Mouse (Mus musculus): ENCODE data around the gene Dnpep. TPM values are rescaled to one million over a fixed set of nuclear protein-coding genes. Genes with fewer than 3 reads are reported as not detected.

Gene Dnpep
- total and polyA plus RNA-seq, 3 experiments, result 35.0 to 73.8 (median 50.4) TPM

DNA sequence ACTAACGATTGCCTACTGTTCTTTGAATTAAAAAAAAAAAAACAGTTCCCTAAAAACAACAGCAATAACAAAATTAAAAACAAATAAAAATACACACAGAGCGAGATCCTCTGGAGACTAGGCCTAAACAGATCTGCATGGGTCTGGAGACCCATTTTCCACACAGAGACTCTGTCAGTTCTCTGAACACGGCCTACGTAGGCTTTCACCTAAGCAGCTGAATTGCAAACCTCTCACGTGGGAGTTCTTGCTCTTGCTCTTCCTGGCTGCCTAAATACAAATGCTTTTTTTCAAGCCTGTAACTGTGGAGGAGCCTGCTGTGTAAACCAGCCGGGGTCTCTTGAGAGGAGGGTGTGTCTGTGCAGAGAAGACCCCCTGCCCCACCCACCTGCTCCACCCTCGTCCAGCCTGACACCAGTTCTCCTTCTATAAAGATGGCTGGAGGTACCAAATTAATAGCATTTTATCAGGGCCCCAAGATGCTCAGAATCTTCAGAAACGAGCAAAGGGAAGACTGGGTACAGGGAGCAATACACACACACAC is 27.8 kb downstream of the Dnpep start:
- peaks cover under 1% of the 10 kb centered on the region for H3K9me3 ChIP-seq (replicated peaks; ENCODE audit: low read length)
- H3K27me3 ChIP-seq (replicated peaks), result peaks cover 58% of the 10 kb centered on the region
- 0 out of 4 replicates have a peak, but pooled peaks cover 0 to 4% of the 10 kb centered on the region in 2 experiments for H3K4me1 ChIP-seq (ENCODE audit: control insufficient read depth in 1 of 2, insufficient read depth in 2 of 2)
- TF ChIP-seq MEF2A (IDR thresholded peaks at IDR 0.05; ENCODE audit: borderline replicate concordance, low read depth, low read length), result no peak
- TF ChIP-seq ETS1 (conservative IDR thresholded peaks at IDR 0.05; ENCODE audit: low read depth, low read length), result no peak
- no peak for TF ChIP-seq PAX5 (IDR thresholded peaks at IDR 0.05; ENCODE audit: low read length)
- TF ChIP-seq UBTF (IDR thresholded peaks at IDR 0.05; ENCODE audit: low read depth, low read length), result no peak
- no peak for TF ChIP-seq BHLHE40 (IDR thresholded peaks at IDR 0.05; ENCODE audit: low read depth, low read length)
- TF ChIP-seq ZC3H11A (IDR thresholded peaks at IDR 0.05; ENCODE audit: low read depth, low read length), result no peak
- TF ChIP-seq KAT2A (IDR thresholded peaks at IDR 0.05; ENCODE audit: insufficient replicate concordance, low read length), result no peak
- no peak for TF ChIP-seq USF2 (conservative IDR thresholded peaks at IDR 0.05; ENCODE audit: low read depth, low read length)
- no peak for TF ChIP-seq MXI1 (IDR thresholded peaks at IDR 0.05; ENCODE audit: low read depth, low read length)
- TF ChIP-seq CHD2 (IDR thresholded peaks at IDR 0.05; ENCODE audit: low read length), result no peak
- TF ChIP-seq NRF1 (IDR thresholded peaks at IDR 0.05; ENCODE audit: low read depth, low read length), result no peak
- TF ChIP-seq CTCF (conservative IDR thresholded peaks at IDR 0.05 in 1 of 2, IDR thresholded peaks at IDR 0.05 in 1 of 2; ENCODE audit: low read depth in 2 of 2, low read length in 2 of 2), result no peak
- TF ChIP-seq USF1 (IDR thresholded peaks at IDR 0.05; ENCODE audit: low read depth, low read length), result no peak
- TF ChIP-seq MAZ (IDR thresholded peaks at IDR 0.05; ENCODE audit: low read depth, low read length), result no peak
- no peak for TF ChIP-seq NELFE (IDR thresholded peaks at IDR 0.05; ENCODE audit: low read depth, low read length)
- no peak for TF ChIP-seq IRF4 (IDR thresholded peaks at IDR 0.05; ENCODE audit: low read depth, low read length)
- TF ChIP-seq ZKSCAN1 (IDR thresholded peaks at IDR 0.05; ENCODE audit: borderline replicate concordance, low read depth, low read length), result no peak
- H3K79me2 ChIP-seq (replicated peaks; ENCODE audit: control insufficient read depth, extremely low read depth, insufficient read depth, poor library complexity, severe bottlenecking), result no peaks in the 10 kb centered on the region
- H3K4me3 ChIP-seq (replicated peaks in 1 of 3; ENCODE audit: low read depth in 2 of 3, low read length in 2 of 3, poor library complexity in 1 of 3), result no peak overlapping the region
- no peak overlapping the region for H3K4me2 ChIP-seq (ENCODE audit: insufficient read depth, low read depth, poor library complexity, severe bottlenecking)
- in situ Hi-C loops (cut with MboI; ENCODE audit: low pct_ligation_motif_present, low pct_unique_long_range_greater_than_20kb, low sequenced_read_pairs) (no loop called here), dilution Hi-C loops (cut with MboI; ENCODE audit: extremely low pct_ligation_motif_present, extremely low pct_unique_long_range_greater_than_20kb, low sequenced_read_pairs) (no loop called here)
- no peak for DNase-seq (ENCODE audit: extremely low read depth)
- no peak overlapping the region for H3K27ac ChIP-seq (ENCODE audit: insufficient read depth, low read depth)
- H3K9ac ChIP-seq (ENCODE audit: insufficient read depth, low read depth), result no peak overlapping the region
- H3K36me3 ChIP-seq (replicated peaks in 1 of 2; ENCODE audit: control insufficient read depth in 1 of 2, insufficient read depth in 1 of 2, low read length in 1 of 2), result no peaks in the 10 kb centered on the region

DNA sequence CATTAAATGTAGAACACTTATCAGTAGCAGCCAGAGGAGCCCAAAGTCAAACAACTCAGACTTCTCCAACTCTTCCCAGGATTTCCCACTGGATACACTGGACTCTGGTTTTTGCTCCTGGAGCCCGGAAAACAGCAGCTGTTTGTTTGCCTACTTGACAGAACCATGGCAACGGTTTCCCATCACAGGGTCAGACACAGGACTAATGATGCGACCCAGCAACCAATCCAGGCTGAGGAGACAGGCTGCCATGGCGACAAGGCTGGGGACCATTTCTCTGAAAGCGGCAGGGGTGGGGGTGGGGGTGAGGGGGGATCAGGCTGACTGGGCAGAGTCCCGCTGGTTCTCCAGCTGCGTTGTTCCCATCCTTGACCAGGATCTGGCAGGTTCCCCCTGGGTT is 28.4 kb downstream of the Dnpep start:
- dilution Hi-C loops (cut with MboI; ENCODE audit: extremely low pct_ligation_motif_present, extremely low pct_unique_long_range_greater_than_20kb, low sequenced_read_pairs) (no loop called here), in situ Hi-C loops (cut with MboI; ENCODE audit: low pct_ligation_motif_present, low pct_unique_long_range_greater_than_20kb, low sequenced_read_pairs) (no loop called here)
- Histone ChIP-seq H3K27ac (ENCODE audit: insufficient read depth, low read depth) (no peak overlapping the region), H3K79me2 (replicated peaks; ENCODE audit: control insufficient read depth, extremely low read depth, insufficient read depth, poor library complexity, severe bottlenecking) (no peaks in the 10 kb centered on the region), H3K9me3 (replicated peaks; ENCODE audit: low read length) (peaks cover 4% of the 10 kb centered on the region), H3K27me3 (replicated peaks) (peaks cover 64% of the 10 kb centered on the region), H3K4me1 (ENCODE audit: control insufficient read depth in 1 of 2, insufficient read depth in 2 of 2) (0 out of 4 replicates have a peak, but pooled peaks cover 0 to 4% of the 10 kb centered on the region in 2 experiments), H3K4me2 (ENCODE audit: insufficient read depth, low read depth, poor library complexity, severe bottlenecking) (no peak overlapping the region), H3K9ac (ENCODE audit: insufficient read depth, low read depth) (no peak overlapping the region), H3K4me3 (replicated peaks in 1 of 3; ENCODE audit: low read depth in 2 of 3, low read length in 2 of 3, poor library complexity in 1 of 3) (no peak overlapping the region), H3K36me3 (replicated peaks in 1 of 2; ENCODE audit: control insufficient read depth in 1 of 2, insufficient read depth in 1 of 2, low read length in 1 of 2) (no peaks in the 10 kb centered on the region)
- no peak for TF ChIP-seq USF1 (IDR thresholded peaks at IDR 0.05; ENCODE audit: low read depth, low read length)
- no peak for TF ChIP-seq E2F4 (IDR thresholded peaks at IDR 0.05; ENCODE audit: insufficient replicate concordance, low read depth, low read length)
- DNase-seq (ENCODE audit: extremely low read depth), result no peak
